Mouse (Mus musculus) right cerebral cortex, adult 2 months (tissue): ENCODE results near the gene Usp33.
"Not testable (repeated sequence)": the region's sequence is repeated elsewhere in the genome, so short reads cannot be mapped to it uniquely, and the experiment has no call there.

Source experiments
- DNase-seq, 2 experiments: peaks; one replicate each; pipeline ENCODE4 v3.0.0; 2021 to 2022; ENCODE audit warnings: low spot score in 2 of 2

Gene Usp33

GRCm38 (mm10) chr3:152345732-152346632 is at the start of gene Usp33:
TSS of gene Usp33 (plus strand) at chr3:152346478.
- peak; percentile 90 to 92 for DNase-seq

- DNase-seq = no peak
Observed at GRCm38 (mm10) chr3:152300376-152301337, 45.6 kb upstream of the Usp33 start.

- DNase-seq = no peak
Observed at GRCm38 (mm10) chr3:152302991-152303390, 43.3 kb upstream of the Usp33 start.

- peak; percentile 27 to 44 for DNase-seq
Observed at GRCm38 (mm10) chr3:152304093-152304815, 42.0 kb upstream of the Usp33 start.

GRCm38 (mm10) chr3:152305080-152305479 is 41.2 kb upstream of the Usp33 start:
- no peak for DNase-seq

- no peak for DNase-seq
Observed at GRCm38 (mm10) chr3:152305971-152306370, 40.3 kb upstream of the Usp33 start.

- no peak for DNase-seq
Observed at GRCm38 (mm10) chr3:152308485-152309249, 37.6 kb upstream of the Usp33 start.

- no peak for DNase-seq
Observed at GRCm38 (mm10) chr3:152309250-152309645, 37.0 kb upstream of the Usp33 start.

GRCm38 (mm10) chr3:152314666-152315065 is 31.6 kb upstream of the Usp33 start:
- DNase-seq = not testable (repeated sequence)

GRCm38 (mm10) chr3:152315613-152316012 is 30.7 kb upstream of the Usp33 start:
- DNase-seq = peak; percentile 68 to 71

- not testable (repeated sequence) for DNase-seq
Observed at GRCm38 (mm10) chr3:152316447-152317173, 29.7 kb upstream of the Usp33 start.

GRCm38 (mm10) chr3:152320972-152321645 is 25.2 kb upstream of the Usp33 start:
- DNase-seq = no peak

GRCm38 (mm10) chr3:152321765-152322547 is 24.3 kb upstream of the Usp33 start:
- no peak for DNase-seq

- no peak for DNase-seq
Observed at GRCm38 (mm10) chr3:152332104-152332503, 14.2 kb upstream of the Usp33 start.

- peak in 1 of 2 experiments; percentile 15 for DNase-seq
Observed at GRCm38 (mm10) chr3:152332545-152333300, 13.6 kb upstream of the Usp33 start.

- no peak for DNase-seq
Observed at GRCm38 (mm10) chr3:152333641-152334040, 12.6 kb upstream of the Usp33 start.

- DNase-seq = no peak
Observed at GRCm38 (mm10) chr3:152336085-152336484, 10.2 kb upstream of the Usp33 start.
